Mouse (Mus musculus) CH12.LX (cell line): Measurements from ENCODE around the gene Ccdc194. TPM values are rescaled to one million over a fixed set of nuclear protein-coding genes. Genes with fewer than 3 reads are reported as not detected.

Experiments used
- DNase-seq: peaks from one replicate; pipeline ENCODE4 v3.0.0-alpha.2; 2013; ENCODE audit errors: extremely low read depth
- H3K27ac ChIP-seq: 2 replicates; pipeline ENCODE4 v1.5.1; 2012; ENCODE audit warnings: low read depth, mild to moderate bottlenecking, control low read depth, moderate library complexity; ENCODE audit not compliant: insufficient read depth
- H3K27me3 ChIP-seq: replicated peaks from 2 replicates; pipeline ENCODE3; 2012; ENCODE audit warnings: inconsistent platforms
- H3K36me3 ChIP-seq, 2 experiments: replicated peaks in 1 of 2; 2 replicates each; pipeline versions ENCODE3 to v1.6.1; 2012; ENCODE audit warnings: inconsistent platforms in 1 of 2, low read length in 1 of 2, mild to moderate bottlenecking in 1 of 2, mixed read lengths in 1 of 2, moderate library complexity in 1 of 2; ENCODE audit not compliant: control insufficient read depth in 1 of 2, insufficient read depth in 1 of 2
- H3K4me1 ChIP-seq, 2 experiments: 2 replicates each; pipeline ENCODE4 v1.6.1; 2012; ENCODE audit warnings: inconsistent platforms in 1 of 2, moderate library complexity in 1 of 2; ENCODE audit not compliant: insufficient read depth in 2 of 2, control insufficient read depth in 1 of 2
- H3K4me2 ChIP-seq: 2 replicates; pipeline ENCODE4 v1.6.1; 2012; ENCODE audit warnings: low read depth, mild to moderate bottlenecking, control low read depth; ENCODE audit not compliant: poor library complexity, insufficient read depth, severe bottlenecking
- H3K4me3 ChIP-seq, 3 experiments: fragments of 150-350 bp in 1 of 3; sonication (generic) in 1 of 3; replicated peaks in 1 of 3; 2 replicates each; pipeline versions ENCODE3 to v1.5.1; 2011 to 2012; ENCODE audit warnings: low read depth in 2 of 3, low read length in 2 of 3, mild to moderate bottlenecking in 2 of 3, moderate library complexity in 2 of 3, control low read depth in 1 of 3, improper control_type of control experiment in 1 of 3, inconsistent platforms in 1 of 3, mixed read lengths in 1 of 3; ENCODE audit not compliant: poor library complexity in 1 of 3
- H3K79me2 ChIP-seq: replicated peaks from 2 replicates; pipeline ENCODE4 v1.6.1; 2012; ENCODE audit warnings: mild to moderate bottlenecking, moderate library complexity; ENCODE audit not compliant: control insufficient read depth, poor library complexity, insufficient read depth, severe bottlenecking; ENCODE audit errors: extremely low read depth
- H3K9ac ChIP-seq: 2 replicates; pipeline ENCODE4 v1.6.1; 2012; ENCODE audit warnings: low read depth, mild to moderate bottlenecking, control low read depth, moderate library complexity; ENCODE audit not compliant: insufficient read depth
- H3K9me3 ChIP-seq: replicated peaks from 2 replicates; pipeline ENCODE3; 2012; ENCODE audit warnings: low read length, inconsistent platforms, mixed read lengths
- CHD1 ChIP-seq: IDR thresholded peaks from 2 replicates; pipeline ENCODE4 v1.6.1; 2012; ENCODE audit warnings: low read depth, low read length, improper control_type of control experiment, inconsistent platforms
- E2F4 ChIP-seq: IDR thresholded peaks from 2 replicates; pipeline ENCODE4 v1.6.1; 2011; ENCODE audit warnings: low read depth, low read length, improper control_type of control experiment; ENCODE audit not compliant: insufficient replicate concordance
- ETS1 ChIP-seq: conservative IDR thresholded peaks from 2 replicates; pipeline ENCODE4 v1.6.1; 2012; ENCODE audit warnings: low read depth, mild to moderate bottlenecking, inconsistent platforms, low read length, improper control_type of control experiment, moderate library complexity
- IRF4 ChIP-seq: IDR thresholded peaks from 2 replicates; pipeline ENCODE4 v1.6.1; 2014; ENCODE audit warnings: low read depth, mild to moderate bottlenecking, inconsistent platforms, low read length, improper control_type of control experiment
- JUN ChIP-seq: IDR thresholded peaks from 2 replicates; pipeline ENCODE4 v1.6.1; 2011; ENCODE audit warnings: low read depth, mild to moderate bottlenecking, low read length, improper control_type of control experiment, moderate library complexity; ENCODE audit not compliant: insufficient read depth
- MAZ ChIP-seq: IDR thresholded peaks from 2 replicates; pipeline ENCODE4 v1.6.1; 2012; ENCODE audit warnings: low read depth, mild to moderate bottlenecking, inconsistent platforms, low read length, improper control_type of control experiment, moderate library complexity
- MXI1 ChIP-seq: IDR thresholded peaks from 2 replicates; pipeline ENCODE4 v1.6.1; 2011; ENCODE audit warnings: mild to moderate bottlenecking, low read depth, low read length, improper control_type of control experiment
- MYC ChIP-seq: IDR thresholded peaks from 2 replicates; pipeline ENCODE4 v1.6.1; 2011; ENCODE audit warnings: low read depth, mild to moderate bottlenecking, improper control_type of control experiment, low read length
- NELFE ChIP-seq: IDR thresholded peaks from 2 replicates; pipeline ENCODE4 v1.6.1; 2011; ENCODE audit warnings: low read depth, low read length, improper control_type of control experiment
- PAX5 ChIP-seq: IDR thresholded peaks from 2 replicates; pipeline ENCODE4 v1.6.1; 2012; ENCODE audit warnings: low read length, inconsistent platforms, mixed read lengths
- POLR2AphosphoS2 ChIP-seq: IDR thresholded peaks from 2 replicates; pipeline ENCODE4 v1.6.1; 2011; ENCODE audit warnings: low read depth, low read length, improper control_type of control experiment
- RCOR1 ChIP-seq: conservative IDR thresholded peaks from 2 replicates; pipeline ENCODE4 v1.6.1; 2012; ENCODE audit warnings: low read depth, mild to moderate bottlenecking, inconsistent platforms, low read length, improper control_type of control experiment
- SIN3A ChIP-seq: IDR thresholded peaks from 2 replicates; pipeline ENCODE4 v1.6.1; 2012; ENCODE audit warnings: low read length, improper control_type of control experiment, inconsistent platforms
- SMC3 ChIP-seq: IDR thresholded peaks from 2 replicates; pipeline ENCODE4 v1.6.1; 2011; ENCODE audit warnings: low read depth, low read length, improper control_type of control experiment
- TBP ChIP-seq: conservative IDR thresholded peaks from 2 replicates; pipeline ENCODE4 v1.6.1; 2011; ENCODE audit warnings: low read depth, low read length, improper control_type of control experiment
- USF1 ChIP-seq: IDR thresholded peaks from 2 replicates; pipeline ENCODE4 v1.6.1; 2014; ENCODE audit warnings: low read depth, mild to moderate bottlenecking, inconsistent platforms, low read length, improper control_type of control experiment
- USF2 ChIP-seq: conservative IDR thresholded peaks from 2 replicates; pipeline ENCODE4 v1.6.1; 2011; ENCODE audit warnings: low read depth, low read length, improper control_type of control experiment
- ZMIZ1 ChIP-seq: IDR thresholded peaks from 2 replicates; pipeline ENCODE4 v1.6.1; 2012; ENCODE audit warnings: low read depth, mild to moderate bottlenecking, inconsistent platforms, low read length, improper control_type of control experiment
- ZNF384 ChIP-seq: IDR thresholded peaks from 2 replicates; pipeline ENCODE4 v1.6.1; 2012; ENCODE audit warnings: low read depth, low read length, improper control_type of control experiment, inconsistent platforms
- dilution Hi-C: fragments of 300-500 bp; cut with MboI; formaldehyde crosslinking; loops from 2 replicates; pipeline ENCODE4 v1.14.3; 2020; ENCODE audit warnings: low sequenced_read_pairs; ENCODE audit not compliant: extremely low pct_unique_long_range_greater_than_20kb, extremely low pct_ligation_motif_present
- in situ Hi-C: fragments of 300-500 bp; cut with MboI; formaldehyde crosslinking; loops from 3 replicates; pipeline ENCODE4 v1.14.3; 2019; ENCODE audit warnings: low sequenced_read_pairs, low pct_ligation_motif_present, low pct_unique_long_range_greater_than_20kb, mixed read lengths
- polyA plus RNA-seq: library from polyadenylated mRNA; unstranded; fragments of >175 nt; gene quantifications from 2 replicates; pipeline ENCODE4 v1.2.1, GENCODE M21; 2012; ENCODE audit warnings: low read depth; ENCODE audit not compliant: insufficient read length
- total RNA-seq, 2 experiments: library from RNA; depleted of rRNA; stranded (reverse); fragments of 300-350 nt in 1 of 2; fragments of >200 nt in 1 of 2; gene quantifications; 2 replicates each; pipeline ENCODE4 v1.2.3; 2012 to 2014

Ccdc194 gene
- total and polyA plus RNA-seq, 3 experiments = not detected

GRCm38 (mm10) chr8:71567587-71567986 lies 42.1 kb upstream of the Ccdc194 start:
- Histone ChIP-seq H3K4me2 (no peak overlapping the region), H3K79me2 (no peaks in the 10 kb centered on the region), H3K4me3 (no peak overlapping the region), H3K27ac (no peak overlapping the region), H3K27me3 (peaks cover 7% of the 10 kb centered on the region), H3K36me3 (no peaks in the 10 kb centered on the region), H3K9me3 (peaks cover 16% of the 10 kb centered on the region)
- in situ Hi-C loops = no loop called here
- TF ChIP-seq NELFE (no peak), CHD1 (no peak), SIN3A (no peak), RCOR1 (no peak), MXI1 (no peak), E2F4 (no peak), ZNF384 (no peak), POLR2AphosphoS2 (no peak), USF2 (no peak), TBP (no peak), IRF4 (no peak), MAZ (no peak), MYC (no peak)
- TF ChIP-seq, all 38 proteins: peak for 0
- H3K4me1 ChIP-seq = peaks cover 7 to 19% of the 10 kb centered on the region in 2 experiments; a peak in 3 of 4 replicates
- H3K9ac ChIP-seq = no peak overlapping the region
- DNase-seq = no peak
- dilution Hi-C loops = no loop called here

- Histone ChIP-seq H3K36me3 (no peaks in the 10 kb centered on the region), H3K27me3 (peaks cover 12% of the 10 kb centered on the region), H3K4me3 (no peak within 1 kb of the TSS), H3K9ac (no peak within 1 kb of the TSS), H3K4me1 (peaks cover 5 to 22% of the 10 kb centered on the region in 2 experiments; a peak in 3 of 4 replicates), H3K4me2 (no peak within 1 kb of the TSS), H3K27ac (no peak within 1 kb of the TSS), H3K79me2 (no peaks in the 10 kb centered on the region), H3K9me3 (peaks cover 16% of the 10 kb centered on the region)
- no peak for DNase-seq
- TF ChIP-seq E2F4 (no peak), SMC3 (no peak), ZMIZ1 (no peak), POLR2AphosphoS2 (no peak), JUN (no peak), USF1 (no peak), ETS1 (no peak), PAX5 (no peak)
- in situ Hi-C loops (no loop called here), dilution Hi-C loops (no loop called here)
Observed at GRCm38 (mm10) chr8:71566501-71566900, 41.0 kb upstream of the Ccdc194 start, which contains the start of gene Nxnl1. TSS of gene Nxnl1 (minus strand) at chr8:71566601.
